Mouse (Mus musculus) CH12.LX (cell line): Measurements from ENCODE around the gene Pkn2.

Source experiments
- CTCF ChIP-seq, 2 experiments: IDR thresholded peaks in 1 of 2; conservative IDR thresholded peaks in 1 of 2; 2 replicates each; pipeline ENCODE4 v1.5.1; 2011 to 2012; ENCODE audit warnings: low read depth in 2 of 2, low read length in 2 of 2, improper control_type of control experiment in 1 of 2, inconsistent platforms in 1 of 2, mild to moderate bottlenecking in 1 of 2, moderate library complexity in 1 of 2
- ELF1 ChIP-seq: IDR thresholded peaks from 2 replicates; pipeline ENCODE4 v1.6.1; 2014; ENCODE audit warnings: low read depth, mild to moderate bottlenecking, inconsistent platforms, low read length, improper control_type of control experiment
- EP300 ChIP-seq: IDR thresholded peaks from 2 replicates; pipeline ENCODE4 v1.6.1; 2011; ENCODE audit warnings: low read length, improper control_type of control experiment
- MAFK ChIP-seq: IDR thresholded peaks from 2 replicates; pipeline ENCODE4 v1.6.1; 2011; ENCODE audit warnings: low read length, improper control_type of control experiment; ENCODE audit not compliant: insufficient replicate concordance
- MAX ChIP-seq: IDR thresholded peaks from 2 replicates; pipeline ENCODE4 v1.6.1; 2011; ENCODE audit warnings: low read length, improper control_type of control experiment
- NELFE ChIP-seq: IDR thresholded peaks from 2 replicates; pipeline ENCODE4 v1.6.1; 2011; ENCODE audit warnings: low read depth, low read length, improper control_type of control experiment
- NRF1 ChIP-seq: IDR thresholded peaks from 2 replicates; pipeline ENCODE4 v1.6.1; 2014; ENCODE audit warnings: low read depth, mild to moderate bottlenecking, inconsistent platforms, low read length, improper control_type of control experiment, moderate library complexity
- PAX5 ChIP-seq: IDR thresholded peaks from 2 replicates; pipeline ENCODE4 v1.6.1; 2012; ENCODE audit warnings: low read length, inconsistent platforms, mixed read lengths
- POLR2A ChIP-seq: IDR thresholded peaks from 2 replicates; pipeline ENCODE4 v1.6.1; 2011; ENCODE audit warnings: low read depth, mild to moderate bottlenecking, improper control_type of control experiment, low read length
- POLR2AphosphoS2 ChIP-seq: IDR thresholded peaks from 2 replicates; pipeline ENCODE4 v1.6.1; 2011; ENCODE audit warnings: low read depth, low read length, improper control_type of control experiment
- RCOR1 ChIP-seq: conservative IDR thresholded peaks from 2 replicates; pipeline ENCODE4 v1.6.1; 2012; ENCODE audit warnings: low read depth, mild to moderate bottlenecking, inconsistent platforms, low read length, improper control_type of control experiment
- UBTF ChIP-seq: IDR thresholded peaks from 2 replicates; pipeline ENCODE4 v1.6.1; 2012; ENCODE audit warnings: low read depth, mild to moderate bottlenecking, inconsistent platforms, low read length, improper control_type of control experiment, moderate library complexity
- USF1 ChIP-seq: IDR thresholded peaks from 2 replicates; pipeline ENCODE4 v1.6.1; 2014; ENCODE audit warnings: low read depth, mild to moderate bottlenecking, inconsistent platforms, low read length, improper control_type of control experiment
- ZC3H11A ChIP-seq: IDR thresholded peaks from 2 replicates; pipeline ENCODE4 v1.6.1; 2012; ENCODE audit warnings: low read depth, mild to moderate bottlenecking, inconsistent platforms, low read length, improper control_type of control experiment

GRCm38 (mm10) chr3:142890442-142890841 is 8.6 kb upstream of the Pkn2 start:
- TF ChIP-seq CTCF (conservative IDR thresholded peaks at IDR 0.05 in 1 of 2, IDR thresholded peaks at IDR 0.05 in 1 of 2; ENCODE audit: low read depth in 2 of 2, low read length in 2 of 2) (no peak), UBTF (no peak), USF1 (no peak), POLR2AphosphoS2 (no peak), PAX5 (no peak), NELFE (no peak), ELF1 (no peak), RCOR1 (no peak), ZC3H11A (no peak), MAX (no peak), POLR2A (no peak), NRF1 (no peak), MAFK (no peak), EP300 (no peak)
